Mouse (Mus musculus) heart, postnatal 4 days (tissue): ENCODE data around the gene Ppp2r3c. TPM values are rescaled to one million over a fixed set of nuclear protein-coding genes. Genes with fewer than 3 reads are reported as not detected.
"Not testable (repeated sequence)": the region's sequence is repeated elsewhere in the genome, so short reads cannot be mapped to it uniquely, and the experiment has no call there.

Experiments
- DNase-seq: peaks from one replicate; pipeline ENCODE4 v3.0.0; 2021
- total RNA-seq, 2 experiments: library from RNA; stranded (reverse); gene quantifications; 2 replicates each; pipeline ENCODE4 v1.2.3; 2021

The Ppp2r3c gene
- total RNA-seq, 2 experiments from 2014 or later: 11.7 to 12.9 TPM

- not testable (repeated sequence) for DNase-seq
Observed at GRCm38 (mm10) chr12:55263385-55263784, 39.4 kb downstream of the Ppp2r3c start.

- not testable (repeated sequence) for DNase-seq
Observed at GRCm38 (mm10) chr12:55261950-55262349, 40.8 kb downstream of the Ppp2r3c start.

- DNase-seq: not testable (repeated sequence)
Observed at GRCm38 (mm10) chr12:55242243-55242642, 60.6 kb downstream of the Ppp2r3c start.

GRCm38 (mm10) chr12:55230520-55230861 is 72.3 kb downstream of the Ppp2r3c start:
- DNase-seq: not testable (repeated sequence)

GRCm38 (mm10) chr12:55229626-55230519 is 72.9 kb downstream of the Ppp2r3c start, which contains the start of gene Srp54c:
Gene Srp54c (plus strand): TSS chr12:55230168.
- DNase-seq: not testable (repeated sequence)

Other genes with a start within 250 kb of the Ppp2r3c start
- 10 to 100 TPM in 1 of 2 experiments, 1 to 10 TPM in 1; 8.8 to 10.2 TPM for gene 2700097O09Rik, start 222.9 kb downstream of the Ppp2r3c start, total RNA-seq
- 100 to 1,000 TPM in 1 of 2 experiments, 10 to 100 TPM in 1; 94.3 to 101 TPM for gene Srp54a, start 222.7 kb downstream of the Ppp2r3c start, total RNA-seq
- 10 to 100 TPM; 11.0 to 15.0 TPM for gene Fam177a, start 178.5 kb downstream of the Ppp2r3c start, total RNA-seq
- gene Srp54b, start 147.9 kb downstream of the Ppp2r3c start, total RNA-seq: 10 to 100 TPM; 38.6 to 43.3 TPM
- 1 to 10 TPM in 1 of 2 experiments, not detected in 1; 4.7 TPM for gene 1700047I17Rik2, start 103.4 kb downstream of the Ppp2r3c start, total RNA-seq
- 10 to 100 TPM; 27.2 to 31.5 TPM for gene Srp54c, start 72.8 kb downstream of the Ppp2r3c start, total RNA-seq
- 10 to 100 TPM; 10.7 to 11.1 TPM for gene 1110008L16Rik, start 3.4 kb downstream of the Ppp2r3c start, total RNA-seq
- 100 to 1,000 TPM; 192 to 195 TPM for gene Psma6, start 81.2 kb upstream of the Ppp2r3c start, total RNA-seq
- 10 to 100 TPM; 31.4 to 34.2 TPM for gene Nfkbia, start 189.6 kb upstream of the Ppp2r3c start, total RNA-seq